Mouse (Mus musculus) erythroblast, embryonic 14.5 days (primary cell): Measurements from ENCODE around the gene Srsf12. TPM values are rescaled to one million over a fixed set of nuclear protein-coding genes. Genes with fewer than 3 reads are reported as not detected.

Source experiments
- H3K27me3 ChIP-seq: 2 replicates; pipeline ENCODE4 v1.6.1; 2012; ENCODE audit warnings: inconsistent platforms; ENCODE audit not compliant: control insufficient read depth
- H3K36me3 ChIP-seq: 2 replicates; pipeline ENCODE4 v1.6.1; 2012; ENCODE audit warnings: mild to moderate bottlenecking, inconsistent platforms; ENCODE audit not compliant: control insufficient read depth
- H3K4me1 ChIP-seq: 2 replicates; pipeline ENCODE4 v1.6.1; 2012; ENCODE audit warnings: inconsistent platforms; ENCODE audit not compliant: control insufficient read depth
- H3K4me3 ChIP-seq: replicated peaks from 2 replicates; pipeline ENCODE3; 2012; ENCODE audit warnings: moderate library complexity, mild to moderate bottlenecking, inconsistent platforms
- H3K9me3 ChIP-seq: 2 replicates; pipeline ENCODE4 v1.6.1; 2012; ENCODE audit warnings: low read length, inconsistent platforms, mixed read lengths; ENCODE audit not compliant: control insufficient read depth
- GATA1 ChIP-seq: IDR thresholded peaks from 2 replicates; pipeline ENCODE4 v1.6.1; 2012; ENCODE audit warnings: low read length, inconsistent platforms, mixed read lengths
- TAL1 ChIP-seq: IDR thresholded peaks from 3 replicates; pipeline ENCODE4 v1.6.1; 2012; ENCODE audit warnings: low read length, inconsistent platforms, mixed read lengths
- polyA plus RNA-seq: library from polyadenylated mRNA; stranded (reverse); fragments of >175 nt; gene quantifications from 2 replicates; pipeline ENCODE4 v1.2.3, GENCODE M21; 2012

Gene Srsf12
- polyA plus RNA-seq, 1 experiment, result not detected

DNA sequence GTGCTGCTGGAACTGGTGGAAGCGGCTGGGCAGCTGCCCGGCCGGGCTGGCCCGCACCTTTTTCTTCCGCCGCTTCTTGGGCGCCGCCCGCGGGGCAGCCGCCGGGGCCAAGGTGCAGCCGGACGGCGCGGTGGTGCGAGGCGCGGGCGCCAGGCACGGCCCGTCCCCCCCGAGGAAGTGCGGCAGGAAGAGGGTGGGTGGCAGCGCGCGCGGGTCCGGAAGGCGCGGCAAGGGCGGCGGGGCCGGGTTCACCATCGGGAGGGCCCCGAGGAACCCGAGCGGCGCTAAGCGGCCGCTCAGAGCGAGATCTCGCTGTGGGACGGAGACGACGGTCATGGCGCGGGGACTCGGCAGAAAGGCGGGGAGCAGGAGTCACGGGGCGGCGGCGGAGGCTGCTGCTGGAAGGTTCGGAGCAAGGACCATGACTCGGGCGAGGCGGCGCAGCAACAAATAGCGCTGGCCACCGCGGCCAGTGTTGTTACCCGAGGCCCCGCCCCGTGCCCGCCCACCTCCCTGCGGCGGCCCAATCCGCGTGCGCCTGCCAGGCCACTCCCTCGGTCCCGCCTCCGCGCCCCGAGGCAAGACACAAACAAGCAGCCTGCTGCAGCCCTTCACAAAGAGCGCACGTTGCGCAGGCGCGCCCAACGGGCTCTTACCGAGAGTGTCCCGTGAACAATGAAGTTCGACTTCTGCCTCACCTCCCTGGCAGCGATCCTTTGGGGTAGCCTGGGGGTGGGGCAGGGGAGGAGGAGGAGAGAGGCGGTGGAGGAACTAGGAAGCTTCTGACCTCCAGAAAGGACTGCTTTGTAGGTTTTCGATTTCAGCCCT is 39.5 kb downstream of the Srsf12 start:
- H3K4me1 ChIP-seq, result peaks cover 30% of the 10 kb centered on the region
- H3K9me3 ChIP-seq, result no peaks in the 10 kb centered on the region
- H3K36me3 ChIP-seq, result peaks cover 36% of the 10 kb centered on the region
- peak overlapping the region; percentile 92 for H3K4me3 ChIP-seq
- TF ChIP-seq GATA1 (no peak), TAL1 (no peak)
- H3K27me3 ChIP-seq, result no peaks in the 10 kb centered on the region

DNA sequence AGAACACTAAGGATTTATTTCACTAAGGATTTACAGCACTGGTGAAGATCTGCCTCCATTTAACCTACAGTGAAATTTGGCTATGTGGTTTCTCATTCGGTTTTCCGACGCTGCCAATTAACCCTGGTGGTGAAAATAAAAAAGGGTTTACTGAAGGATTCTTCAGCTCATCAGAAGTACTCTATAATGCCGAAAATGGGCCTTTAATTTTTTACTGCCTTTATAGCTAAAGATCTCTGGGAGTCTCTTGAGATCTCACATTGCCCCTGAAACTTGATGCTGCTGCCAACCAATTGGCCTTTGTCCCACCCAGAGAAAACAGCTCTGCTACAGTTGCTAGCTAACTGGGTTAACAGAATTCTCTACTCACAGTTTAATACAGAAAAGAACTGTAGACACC is 40.1 kb downstream of the Srsf12 start:
- H3K4me1 ChIP-seq, result peaks cover 25% of the 10 kb centered on the region
- peaks cover 30% of the 10 kb centered on the region for H3K36me3 ChIP-seq
- TF ChIP-seq TAL1 (no peak), GATA1 (no peak)

DNA sequence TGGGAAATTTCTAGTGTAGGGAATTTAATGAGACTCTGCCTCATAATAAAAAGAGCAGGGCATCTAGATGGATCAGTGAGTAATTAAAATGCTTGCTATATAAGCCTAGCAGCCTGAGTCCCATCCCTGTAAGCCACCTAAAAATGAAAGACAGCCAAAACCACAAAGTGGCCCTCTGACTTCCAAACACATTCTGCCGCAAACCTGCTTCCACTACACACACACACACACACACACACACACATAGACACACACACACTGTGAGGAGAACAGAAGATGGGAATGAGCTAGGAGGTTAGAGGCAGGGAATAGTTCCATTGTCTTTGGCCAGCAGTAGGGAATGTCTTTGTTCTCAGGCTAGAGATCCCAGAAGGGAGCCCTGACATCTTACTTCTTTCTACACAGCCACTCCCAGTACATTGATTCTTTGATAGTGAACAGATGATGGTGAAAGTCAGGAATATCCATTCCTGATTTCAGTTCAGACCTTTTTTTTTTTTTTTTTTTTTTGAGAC is 41.0 kb downstream of the Srsf12 start:
- Histone ChIP-seq H3K27me3 (no peaks in the 10 kb centered on the region), H3K36me3 (peaks cover 21% of the 10 kb centered on the region), H3K4me3 (no peak overlapping the region), H3K4me1 (peaks cover 20% of the 10 kb centered on the region), H3K9me3 (no peaks in the 10 kb centered on the region)
- TF ChIP-seq TAL1, result no peak
- TF ChIP-seq GATA1, result no peak

More for the DNA sequence above, 40.1 kb downstream of the Srsf12 start:
- Histone ChIP-seq H3K9me3 (no peaks in the 10 kb centered on the region), H3K27me3 (no peaks in the 10 kb centered on the region), H3K4me3 (peak overlapping the region; percentile 92)

DNA sequence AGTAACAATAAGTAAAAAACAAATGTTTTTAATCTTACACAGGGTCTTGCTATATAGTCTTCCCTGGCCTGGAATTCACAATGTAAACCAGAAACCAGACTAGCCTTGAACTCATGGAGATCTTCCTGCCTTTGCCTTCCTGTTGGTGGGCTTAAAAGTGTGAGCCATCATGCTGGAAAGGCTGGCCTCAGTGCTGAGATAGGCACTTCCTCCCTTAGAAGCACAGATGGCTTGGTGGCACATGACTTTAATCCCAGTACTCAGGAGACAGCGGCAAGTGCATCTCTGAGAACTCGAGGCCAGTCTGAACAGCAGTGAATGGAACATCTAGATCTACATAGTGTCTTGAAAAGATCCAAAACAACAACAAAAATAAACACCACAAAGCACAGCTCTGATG is 42.1 kb downstream of the Srsf12 start:
- Histone ChIP-seq H3K4me3 (no peak overlapping the region), H3K4me1 (peaks cover 17% of the 10 kb centered on the region), H3K27me3 (no peaks in the 10 kb centered on the region), H3K9me3 (no peaks in the 10 kb centered on the region), H3K36me3 (peaks cover 10% of the 10 kb centered on the region)
- no peak for TF ChIP-seq TAL1
- no peak for TF ChIP-seq GATA1

DNA sequence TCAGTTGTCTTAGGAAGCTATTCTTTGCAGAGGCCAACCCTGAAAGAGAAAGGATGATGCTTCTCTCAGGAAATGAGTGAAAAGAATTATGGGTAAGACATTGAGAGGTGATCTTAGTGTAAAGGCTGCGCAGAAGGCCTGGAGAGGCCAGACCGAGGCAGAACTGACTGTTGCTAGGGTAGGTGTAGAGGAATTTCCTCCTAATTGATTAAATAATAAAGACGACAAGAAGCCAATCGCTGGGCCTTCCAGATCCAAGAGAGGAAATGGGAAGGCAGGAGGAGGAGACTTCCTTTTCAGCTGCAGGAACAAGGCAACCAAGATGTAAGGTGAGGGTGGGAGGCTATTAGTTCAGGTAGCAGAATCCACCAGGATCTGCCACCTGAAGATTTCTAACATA is 45.9 kb downstream of the Srsf12 start:
- no peak overlapping the region for H3K4me3 ChIP-seq
- TF ChIP-seq TAL1, result no peak
- TF ChIP-seq GATA1, result no peak

DNA sequence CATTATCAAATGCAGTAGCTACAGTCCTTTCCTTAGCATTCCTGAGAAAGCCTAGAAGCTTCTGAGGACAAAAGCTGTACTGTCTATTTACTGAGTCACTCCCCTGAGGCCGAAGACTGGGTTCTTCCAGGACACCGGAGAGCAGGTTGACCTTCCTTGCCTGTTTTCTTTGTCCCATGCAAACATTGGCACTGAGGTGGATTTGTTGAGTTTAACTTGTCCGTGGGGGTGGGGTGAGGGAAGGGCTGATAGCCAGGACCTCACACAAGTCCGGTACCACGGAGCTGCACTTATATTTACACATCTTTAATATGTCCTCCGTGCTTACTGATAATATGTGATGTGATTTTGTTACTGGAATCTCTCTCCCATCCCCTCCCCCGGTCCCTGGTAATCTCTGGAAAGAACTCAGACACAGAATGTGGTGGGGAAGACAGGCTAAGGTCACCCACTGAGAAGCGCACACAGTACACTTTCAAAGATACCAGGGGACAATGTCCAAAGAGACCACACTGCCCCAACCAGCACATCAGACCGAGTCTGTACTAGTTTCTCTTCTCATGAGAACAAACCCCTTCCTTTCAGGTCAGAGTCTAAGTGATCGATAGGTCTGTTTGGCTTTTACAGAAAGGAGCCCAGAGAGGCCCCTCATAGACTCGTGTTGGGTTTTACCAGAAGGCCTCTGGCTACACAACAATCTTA is 48.6 kb downstream of the Srsf12 start:
- Histone ChIP-seq H3K4me1 (peaks cover 2% of the 10 kb centered on the region; the same call in 1 of the 2 replicates), H3K4me3 (no peak overlapping the region), H3K9me3 (no peaks in the 10 kb centered on the region), H3K36me3 (no peaks in the 10 kb centered on the region), H3K27me3 (no peaks in the 10 kb centered on the region; the same call in 1 of the 2 replicates)
- no peak for TF ChIP-seq GATA1
- TF ChIP-seq TAL1, result no peak

More for the DNA sequence above, 45.9 kb downstream of the Srsf12 start:
- H3K4me1 ChIP-seq, result no peaks in the 10 kb centered on the region
- H3K9me3 ChIP-seq, result no peaks in the 10 kb centered on the region
- H3K27me3 ChIP-seq, result no peaks in the 10 kb centered on the region
- H3K36me3 ChIP-seq, result no peaks in the 10 kb centered on the region

DNA sequence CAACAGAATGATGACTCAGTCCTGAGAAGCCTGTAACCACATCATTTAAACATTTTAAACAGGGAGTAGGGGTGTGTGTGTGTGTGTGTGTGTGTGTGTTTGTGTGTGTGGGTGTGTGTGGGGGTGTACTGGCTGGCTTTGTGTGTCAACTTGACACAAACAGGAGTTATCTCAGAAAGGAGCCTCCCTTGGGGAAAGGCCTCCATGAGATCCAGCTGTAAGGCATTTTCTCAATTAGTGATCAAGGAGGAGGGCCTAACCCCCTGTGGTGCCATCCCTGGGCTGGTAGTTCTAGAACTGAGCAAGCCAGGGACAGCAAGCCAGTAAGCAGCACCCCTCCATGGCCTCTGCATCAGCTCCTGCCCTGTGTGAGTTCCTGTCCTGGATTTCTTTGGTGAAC is 51.5 kb downstream of the Srsf12 start:
- TF ChIP-seq TAL1, result no peak
- no peak for TF ChIP-seq GATA1
- Histone ChIP-seq H3K27me3 (no peaks in the 10 kb centered on the region; the same call in 1 of the 2 replicates), H3K4me1 (peaks cover 2% of the 10 kb centered on the region; the same call in 1 of the 2 replicates), H3K36me3 (no peaks in the 10 kb centered on the region), H3K4me3 (no peak overlapping the region), H3K9me3 (no peaks in the 10 kb centered on the region)

DNA sequence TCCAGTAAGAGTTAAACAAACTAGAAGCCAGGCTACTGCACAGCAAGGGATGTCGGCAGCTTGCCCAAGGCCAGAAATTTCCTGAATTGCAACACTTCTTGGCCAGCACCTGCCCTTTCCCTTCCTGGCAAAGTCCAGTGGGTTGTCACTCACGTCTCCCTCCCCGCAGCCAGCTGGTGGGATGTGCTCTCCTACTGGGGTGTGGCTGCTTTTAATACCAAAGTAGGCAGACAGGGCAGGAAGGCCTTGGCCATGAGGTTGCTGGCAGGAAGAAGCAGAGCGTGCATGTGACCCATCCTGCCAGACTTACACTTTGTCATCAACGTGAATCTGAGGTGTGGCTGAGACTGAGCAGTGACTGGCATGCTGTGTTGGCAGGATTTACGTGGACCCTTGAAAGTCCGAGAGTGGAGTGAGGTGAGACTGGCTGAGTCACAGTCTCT is 52.5 kb downstream of the Srsf12 start:
- TF ChIP-seq GATA1 (no peak), TAL1 (no peak)
- Histone ChIP-seq H3K4me3 (no peak overlapping the region), H3K4me1 (peaks cover 2% of the 10 kb centered on the region; the same call in 1 of the 2 replicates), H3K9me3 (no peaks in the 10 kb centered on the region), H3K36me3 (no peaks in the 10 kb centered on the region), H3K27me3 (no peaks in the 10 kb centered on the region; the same call in 1 of the 2 replicates)

DNA sequence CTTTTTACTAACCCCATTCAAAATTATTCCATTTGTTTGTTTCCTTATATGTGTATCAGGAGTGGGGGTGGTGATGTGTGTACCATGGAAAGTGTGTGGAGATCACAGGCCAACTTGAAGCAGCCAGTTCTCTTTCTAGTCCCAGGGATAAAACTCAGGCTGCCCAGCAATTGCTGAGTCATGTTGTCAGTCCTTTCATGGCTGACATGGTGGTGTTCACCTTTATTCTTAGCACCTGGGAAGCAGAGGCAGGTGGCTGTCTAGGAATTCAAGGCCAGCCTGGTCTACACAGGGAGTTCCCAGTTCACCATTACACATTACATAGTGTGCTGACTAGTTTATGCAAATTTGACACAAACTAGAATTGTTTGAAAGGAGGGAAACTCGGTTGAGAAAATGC is 54.1 kb downstream of the Srsf12 start:
- TF ChIP-seq GATA1 (no peak), TAL1 (no peak)
- peaks cover 2% of the 10 kb centered on the region; the same call in 1 of the 2 replicates for H3K4me1 ChIP-seq
- H3K27me3 ChIP-seq, result no peaks in the 10 kb centered on the region; the same call in 1 of the 2 replicates
- no peak overlapping the region for H3K4me3 ChIP-seq
- H3K36me3 ChIP-seq, result no peaks in the 10 kb centered on the region
- no peaks in the 10 kb centered on the region for H3K9me3 ChIP-seq
